Mouse (Mus musculus): ENCODE data around the gene Smoc2. TPM values are rescaled to one million over a fixed set of nuclear protein-coding genes. Genes with fewer than 3 reads are reported as not detected.

Smoc2 gene
- total and polyA plus RNA-seq, 2 experiments from 2014 or later = 8.6 to 10.4 TPM

DNA sequence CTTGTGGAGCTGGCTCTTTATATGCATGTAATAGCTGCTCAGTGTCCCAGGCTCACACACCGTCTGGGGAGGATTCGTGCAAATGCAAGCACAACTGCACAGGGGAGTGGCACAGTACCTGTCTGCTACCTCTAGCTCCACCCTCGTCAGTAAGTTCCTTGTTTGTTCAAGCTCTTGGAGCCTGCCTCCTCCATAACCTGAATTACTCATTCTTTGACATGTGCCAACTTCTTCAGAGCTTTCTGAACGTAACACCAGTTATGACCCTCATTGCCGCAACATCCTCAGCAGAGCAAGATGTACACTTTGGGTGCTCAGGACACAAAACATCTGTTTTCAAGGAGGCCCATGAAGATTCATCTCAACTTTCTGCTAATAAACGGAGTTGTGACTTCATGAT lies 5.9 kb upstream of the Smoc2 start:
- Histone ChIP-seq H3K4me2 (ENCODE audit: low read depth, low read length) (no peak overlapping the region), H3K4me1 (ENCODE audit: insufficient read depth, low read length) (no peaks in the 10 kb centered on the region), H3K4me3 (ENCODE audit: low read length) (no peak overlapping the region), H3K36me3 (ENCODE audit: insufficient read depth, low read length) (no peaks in the 10 kb centered on the region), H3K27me3 (ENCODE audit: insufficient read depth, low read length) (peaks cover 5% of the 10 kb centered on the region), H3K27ac (no peak overlapping the region), H3K9me3 (ENCODE audit: low read length) (no peaks in the 10 kb centered on the region), H3K9ac (replicated peaks; ENCODE audit: low read length) (no peak overlapping the region)
- DNase-seq (ENCODE audit: low spot score) (no peak), ATAC-seq (no peak)
- WGBS = 84% methylated on average over 6 of the region's 6 CpGs
- TF ChIP-seq CTCF (IDR thresholded peaks at IDR 0.05; ENCODE audit: low read depth) = no peak

DNA sequence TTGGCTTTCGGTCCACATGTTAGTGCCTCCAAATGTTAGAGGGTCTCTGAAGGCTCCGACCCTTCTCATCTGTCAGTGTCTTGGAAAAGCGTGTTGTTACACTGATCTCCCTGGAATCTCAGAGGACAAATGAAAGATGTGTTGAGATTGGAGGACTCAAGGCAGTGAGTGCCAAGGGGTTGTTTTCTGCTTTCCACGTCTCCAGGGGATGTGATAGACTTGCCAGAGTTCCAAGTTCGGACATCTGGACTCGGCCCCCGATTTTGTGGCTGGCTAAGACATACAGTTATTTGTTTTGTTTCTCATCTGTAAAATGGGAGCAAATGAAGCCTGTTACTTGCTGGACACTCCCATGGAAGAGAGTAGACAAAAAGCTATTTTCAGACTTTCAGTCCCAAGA lies 2.0 kb upstream of the Smoc2 start:
- no peak overlapping the region for H3K4me2 ChIP-seq (ENCODE audit: low read depth, low read length)
- TF ChIP-seq CTCF (IDR thresholded peaks at IDR 0.05; ENCODE audit: low read depth) = no peak
- no peak overlapping the region for H3K4me3 ChIP-seq (ENCODE audit: low read length)
- H3K9ac ChIP-seq (replicated peaks; ENCODE audit: low read length) = no peak overlapping the region
- WGBS = 91% methylated on average over 7 of the region's 7 CpGs
- DNase-seq (ENCODE audit: low spot score) = no peak
- H3K4me1 ChIP-seq (ENCODE audit: insufficient read depth, low read length) = peaks cover 3% of the 10 kb centered on the region; the same call in 1 of the 2 replicates
- no peaks in the 10 kb centered on the region for H3K36me3 ChIP-seq (ENCODE audit: insufficient read depth, low read length)
- peaks cover 33% of the 10 kb centered on the region for H3K27me3 ChIP-seq (ENCODE audit: insufficient read depth, low read length)
- no peak overlapping the region for H3K27ac ChIP-seq
- ATAC-seq = no peak
- H3K9me3 ChIP-seq (ENCODE audit: low read length) = no peaks in the 10 kb centered on the region

DNA sequence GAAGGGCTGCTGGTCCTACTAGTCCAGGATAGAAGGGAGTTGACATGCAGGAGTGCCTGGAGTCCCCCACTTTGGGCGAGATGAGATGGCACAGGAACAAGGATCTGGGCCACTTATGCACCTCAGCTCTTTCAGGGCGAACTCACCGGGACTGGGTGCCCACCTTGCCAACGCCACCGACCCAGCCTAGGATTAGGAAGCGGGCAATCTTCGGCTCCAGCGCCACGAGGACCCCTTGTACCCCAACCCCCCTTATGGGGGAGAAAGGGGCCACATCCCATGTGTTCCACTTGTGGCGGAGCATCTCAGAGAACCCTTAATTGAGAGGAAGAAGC lies 627 bp downstream of the Smoc2 start:
- H3K9ac ChIP-seq (replicated peaks; ENCODE audit: low read length) = no peak overlapping the region
- peaks cover 35% of the 10 kb centered on the region for H3K27me3 ChIP-seq (ENCODE audit: insufficient read depth, low read length)
- 0 out of 2 replicates have a peak, but pooled peaks have one; percentile 32 for ATAC-seq
- peak overlapping the region; percentile 48 for H3K4me3 ChIP-seq (ENCODE audit: low read length)
- H3K4me2 ChIP-seq (ENCODE audit: low read depth, low read length) = peak overlapping the region; percentile 95
- no peaks in the 10 kb centered on the region for H3K9me3 ChIP-seq (ENCODE audit: low read length)
- no peak overlapping the region for H3K27ac ChIP-seq
- H3K4me1 ChIP-seq (ENCODE audit: insufficient read depth, low read length) = peaks cover 3% of the 10 kb centered on the region; the same call in 1 of the 2 replicates
- WGBS = 1% methylated on average over 10 of the region's 10 CpGs
- H3K36me3 ChIP-seq (ENCODE audit: insufficient read depth, low read length) = no peaks in the 10 kb centered on the region
- TF ChIP-seq CTCF (IDR thresholded peaks at IDR 0.05; ENCODE audit: low read depth) = no peak
- no peak for DNase-seq (ENCODE audit: low spot score)

DNA sequence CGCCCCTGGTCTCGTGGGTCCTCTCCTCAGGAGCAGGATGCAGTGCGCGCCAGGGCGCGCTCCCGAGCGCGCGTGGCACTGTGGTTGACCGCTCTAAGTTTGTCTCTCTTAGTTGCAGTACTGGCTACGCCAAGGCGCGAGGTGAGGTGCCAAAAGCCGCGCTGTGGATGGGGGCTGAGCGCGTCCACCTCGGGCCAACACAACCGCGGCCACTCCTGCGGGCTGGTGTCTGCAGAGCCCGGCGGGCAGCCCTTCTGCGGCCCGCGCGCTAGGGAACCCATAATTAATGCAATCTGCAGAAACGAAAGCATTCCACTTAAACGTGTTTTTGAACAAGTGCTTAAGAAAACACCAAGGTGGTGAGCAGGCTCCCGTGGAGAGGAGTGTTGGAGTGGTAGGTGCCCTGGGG lies 1.1 kb downstream of the Smoc2 start:
- no peak for ATAC-seq
- peak overlapping the region; percentile 95 for H3K4me2 ChIP-seq (ENCODE audit: low read depth, low read length)
- no peaks in the 10 kb centered on the region for H3K36me3 ChIP-seq (ENCODE audit: insufficient read depth, low read length)
- no peak for TF ChIP-seq CTCF (IDR thresholded peaks at IDR 0.05; ENCODE audit: low read depth)
- peaks cover 3% of the 10 kb centered on the region; the same call in 1 of the 2 replicates for H3K4me1 ChIP-seq (ENCODE audit: insufficient read depth, low read length)
- H3K27ac ChIP-seq = no peak overlapping the region
- H3K9me3 ChIP-seq (ENCODE audit: low read length) = no peaks in the 10 kb centered on the region
- peak; percentile 19 for DNase-seq (ENCODE audit: low spot score)
- WGBS = under 1% methylated on average over 31 of the region's 31 CpGs
- H3K27me3 ChIP-seq (ENCODE audit: insufficient read depth, low read length) = peaks cover 35% of the 10 kb centered on the region
- no peak overlapping the region for H3K9ac ChIP-seq (replicated peaks; ENCODE audit: low read length)
- peak overlapping the region; percentile 48 for H3K4me3 ChIP-seq (ENCODE audit: low read length)

DNA sequence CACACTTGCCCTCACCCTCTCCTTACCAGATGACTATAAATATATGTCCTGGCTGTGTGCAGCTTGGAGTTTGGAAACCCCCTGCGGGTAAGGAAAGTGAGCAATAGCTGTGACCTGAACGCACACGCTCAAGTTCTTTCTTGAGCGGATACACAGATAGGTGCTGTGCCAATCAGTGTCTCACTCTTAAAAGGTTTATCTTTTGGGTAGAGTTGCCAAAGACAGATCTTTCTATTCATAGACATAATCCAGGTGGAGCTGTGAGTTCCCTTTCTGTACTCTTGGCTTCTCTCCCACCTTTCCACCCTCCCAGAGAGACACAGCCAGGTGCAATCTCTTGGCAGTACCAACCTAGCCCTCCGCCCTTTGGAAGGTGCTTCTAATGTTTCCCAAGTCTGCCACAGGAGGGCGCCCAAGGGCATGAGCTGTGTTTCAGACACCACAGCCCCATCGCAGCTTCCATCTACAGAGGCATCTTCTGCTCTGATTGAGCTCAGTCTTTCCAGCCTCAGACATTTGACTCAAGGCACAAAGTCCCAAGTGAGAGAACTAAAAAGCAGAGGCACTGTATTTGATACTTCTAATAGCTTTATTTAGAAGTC lies 8.8 kb downstream of the Smoc2 start:
- 43% methylated on average over 7 of the region's 7 CpGs for WGBS
- H3K36me3 ChIP-seq (ENCODE audit: insufficient read depth, low read length) = no peaks in the 10 kb centered on the region
- DNase-seq (ENCODE audit: low spot score) (peak; percentile 92), ATAC-seq (peak; percentile 86)
- no peak overlapping the region for H3K4me2 ChIP-seq (ENCODE audit: low read depth, low read length)
- H3K9me3 ChIP-seq (ENCODE audit: low read length) = no peaks in the 10 kb centered on the region
- no peak overlapping the region for H3K27ac ChIP-seq
- TF ChIP-seq CTCF (IDR thresholded peaks at IDR 0.05; ENCODE audit: low read depth) = peak; percentile 99
- H3K9ac ChIP-seq (replicated peaks; ENCODE audit: low read length) = no peak overlapping the region
- no peaks in the 10 kb centered on the region for H3K27me3 ChIP-seq (ENCODE audit: insufficient read depth, low read length)
- H3K4me1 ChIP-seq (ENCODE audit: insufficient read depth, low read length) = no peaks in the 10 kb centered on the region
- H3K4me3 ChIP-seq (ENCODE audit: low read length) = no peak overlapping the region

DNA sequence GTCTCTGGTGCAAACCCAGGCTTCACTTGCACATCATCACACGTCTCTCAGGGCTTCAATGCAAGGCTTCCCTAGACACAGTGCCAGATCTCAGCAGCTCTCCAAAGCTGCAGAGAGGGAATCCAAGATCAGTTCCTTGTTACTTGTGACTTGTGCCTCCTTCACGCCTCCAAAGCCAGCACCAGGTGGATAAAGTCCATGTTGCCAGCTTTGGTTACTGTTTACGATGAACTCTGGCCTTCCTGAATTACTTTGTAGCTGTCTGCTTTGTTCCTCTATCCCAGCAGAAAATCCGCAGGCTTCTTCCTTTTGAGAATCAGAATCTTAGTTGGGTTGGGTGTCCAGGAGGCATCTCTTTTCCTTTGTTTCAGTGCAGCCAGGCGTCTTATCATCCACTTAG lies 14.3 kb downstream of the Smoc2 start:
- TF ChIP-seq CTCF (IDR thresholded peaks at IDR 0.05; ENCODE audit: low read depth) = no peak
- H3K9ac ChIP-seq (replicated peaks; ENCODE audit: low read length) = no peak overlapping the region
- 65% methylated on average over 5 of the region's 5 CpGs for WGBS

DNA sequence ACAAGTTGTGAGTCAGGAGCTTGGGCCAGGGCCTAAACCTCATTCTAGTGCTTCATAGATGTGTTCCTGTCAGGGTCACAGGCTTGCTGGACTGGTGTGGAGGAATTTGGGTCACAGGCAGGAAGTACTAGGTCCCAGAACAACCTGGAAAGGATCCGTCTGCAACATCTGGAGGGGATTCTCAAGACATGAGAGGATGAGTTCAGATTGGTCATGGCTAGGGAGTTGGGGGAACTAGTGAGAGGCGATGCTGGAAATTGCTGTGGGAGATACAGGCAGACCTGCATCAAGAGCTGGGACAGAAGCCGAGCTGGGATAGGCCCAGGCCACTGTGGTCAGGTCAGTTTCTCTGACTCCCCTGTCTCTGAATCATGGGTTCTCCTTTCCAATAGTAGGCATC lies 15.8 kb downstream of the Smoc2 start:
- 94% methylated on average over 3 of the region's 3 CpGs for WGBS
- no peaks in the 10 kb centered on the region for H3K27me3 ChIP-seq (ENCODE audit: insufficient read depth, low read length)
- no peak overlapping the region for H3K4me2 ChIP-seq (ENCODE audit: low read depth, low read length)
- no peaks in the 10 kb centered on the region for H3K9me3 ChIP-seq (ENCODE audit: low read length)
- no peak for TF ChIP-seq CTCF (IDR thresholded peaks at IDR 0.05; ENCODE audit: low read depth)
- H3K36me3 ChIP-seq (ENCODE audit: insufficient read depth, low read length) = no peaks in the 10 kb centered on the region
- H3K27ac ChIP-seq = no peak overlapping the region
- no peak overlapping the region for H3K9ac ChIP-seq (replicated peaks; ENCODE audit: low read length)
- H3K4me1 ChIP-seq (ENCODE audit: insufficient read depth, low read length) = no peaks in the 10 kb centered on the region
- no peak overlapping the region for H3K4me3 ChIP-seq (ENCODE audit: low read length)
- ATAC-seq (no peak), DNase-seq (ENCODE audit: low spot score) (no peak)

More for the DNA sequence above, 14.3 kb downstream of the Smoc2 start:
- Histone ChIP-seq H3K4me3 (ENCODE audit: low read length) (no peak overlapping the region), H3K4me1 (ENCODE audit: insufficient read depth, low read length) (no peaks in the 10 kb centered on the region), H3K4me2 (ENCODE audit: low read depth, low read length) (no peak overlapping the region), H3K27ac (no peak overlapping the region), H3K9me3 (ENCODE audit: low read length) (no peaks in the 10 kb centered on the region), H3K27me3 (ENCODE audit: insufficient read depth, low read length) (no peaks in the 10 kb centered on the region), H3K36me3 (ENCODE audit: insufficient read depth, low read length) (no peaks in the 10 kb centered on the region)
- DNase-seq (ENCODE audit: low spot score) (no peak), ATAC-seq (no peak)
